Mouse (Mus musculus) heart, postnatal 14 days (tissue): Measurements from ENCODE around the gene Slamf6. TPM values are rescaled to one million over a fixed set of nuclear protein-coding genes. Genes with fewer than 3 reads are reported as not detected.
A peak's percentile ranks its signal among the peaks of the same experiment; 100 is the strongest.

Experiments
- DNase-seq, 2 experiments: peaks; one replicate each; pipeline ENCODE4 v3.0.0; 2021 to 2022
- intact Hi-C: fragments of 180-260 bp; cut with DNase I; formaldehyde crosslinking; loops from one replicate; pipeline ENCODE4 v1.15.1; 2025
- total RNA-seq, 2 experiments: library from RNA; stranded (reverse); gene quantifications; 2 replicates each; pipeline ENCODE4 v1.2.3; 2021

Gene Slamf6
- total RNA-seq, 2 experiments from 2014 or later, result 0.79 to 3.5 TPM

DNA sequence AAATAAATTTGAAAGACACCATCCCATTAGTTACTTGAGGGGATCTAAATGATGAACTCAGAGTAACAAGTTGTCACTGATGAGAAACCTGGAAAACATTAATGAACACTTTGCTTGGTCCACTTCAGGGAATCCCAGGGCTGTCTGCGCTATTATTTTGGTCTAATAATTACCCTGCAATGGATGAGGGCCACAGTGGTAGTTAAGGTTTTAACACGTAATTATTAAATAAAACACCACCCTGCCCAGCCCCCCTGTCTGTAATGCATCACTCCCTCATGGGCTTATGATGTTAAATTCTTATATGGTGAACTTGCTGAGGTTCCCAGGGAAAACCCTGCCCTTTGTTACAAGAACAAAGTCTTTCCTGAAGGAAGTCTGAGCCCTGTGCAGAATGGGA, 74.6 kb downstream of the Slamf6 start:
- intact Hi-C loops, result no loop called here

DNA sequence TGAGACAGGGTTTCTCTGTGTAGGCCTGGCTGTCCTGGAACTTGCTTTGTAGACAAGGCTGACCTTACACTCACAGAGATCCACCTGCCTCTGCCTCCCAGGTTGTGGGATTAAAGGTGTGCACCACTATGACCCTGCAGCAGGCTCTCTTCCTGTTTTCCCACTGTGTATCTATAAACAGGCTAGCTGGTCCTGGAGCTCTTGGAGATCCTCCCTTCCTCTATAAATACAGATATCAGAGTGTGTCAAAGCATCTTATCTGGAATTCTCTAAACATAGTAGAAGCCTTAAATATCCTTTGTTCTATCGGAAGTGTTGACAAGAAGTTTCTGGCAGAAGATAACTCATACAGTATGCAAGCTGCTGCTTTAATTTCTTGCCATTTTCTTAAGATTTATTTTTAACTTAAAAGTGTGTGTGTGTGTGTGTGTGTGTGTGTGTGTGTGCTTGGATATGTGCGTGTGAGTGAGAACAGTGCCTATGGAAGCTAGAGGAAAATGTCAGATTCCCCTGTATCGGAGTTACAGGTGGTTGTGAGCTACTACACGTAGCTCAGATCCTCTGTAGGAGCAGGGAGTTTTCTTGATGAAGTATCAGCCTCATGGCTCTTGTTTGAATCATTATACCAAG, 75.7 kb downstream of the Slamf6 start:
- intact Hi-C loops, result no loop called here
- no peak for DNase-seq

More for the DNA sequence above, 74.6 kb downstream of the Slamf6 start:
- no peak for DNase-seq

DNA sequence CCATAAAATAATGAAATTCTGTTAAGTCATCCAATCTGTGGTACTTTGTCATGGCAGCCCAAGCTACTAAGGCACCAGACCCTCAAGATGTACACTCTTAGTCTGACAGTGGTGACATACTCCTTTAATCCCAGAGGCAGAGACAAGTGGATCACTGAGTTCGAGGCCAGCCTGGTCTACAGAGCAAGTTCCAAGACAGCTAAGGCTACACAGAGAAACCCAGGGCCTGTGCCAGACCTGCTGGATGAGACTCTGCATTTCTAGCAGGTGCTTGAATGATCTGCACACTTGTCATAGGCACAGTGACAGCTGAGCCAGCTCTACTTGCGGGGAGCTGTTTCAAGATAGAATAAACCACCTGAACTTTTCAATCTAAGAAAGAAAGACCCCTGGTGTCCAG, 77.2 kb downstream of the Slamf6 start:
- intact Hi-C loops, result no loop called here
- DNase-seq, result no peak

DNA sequence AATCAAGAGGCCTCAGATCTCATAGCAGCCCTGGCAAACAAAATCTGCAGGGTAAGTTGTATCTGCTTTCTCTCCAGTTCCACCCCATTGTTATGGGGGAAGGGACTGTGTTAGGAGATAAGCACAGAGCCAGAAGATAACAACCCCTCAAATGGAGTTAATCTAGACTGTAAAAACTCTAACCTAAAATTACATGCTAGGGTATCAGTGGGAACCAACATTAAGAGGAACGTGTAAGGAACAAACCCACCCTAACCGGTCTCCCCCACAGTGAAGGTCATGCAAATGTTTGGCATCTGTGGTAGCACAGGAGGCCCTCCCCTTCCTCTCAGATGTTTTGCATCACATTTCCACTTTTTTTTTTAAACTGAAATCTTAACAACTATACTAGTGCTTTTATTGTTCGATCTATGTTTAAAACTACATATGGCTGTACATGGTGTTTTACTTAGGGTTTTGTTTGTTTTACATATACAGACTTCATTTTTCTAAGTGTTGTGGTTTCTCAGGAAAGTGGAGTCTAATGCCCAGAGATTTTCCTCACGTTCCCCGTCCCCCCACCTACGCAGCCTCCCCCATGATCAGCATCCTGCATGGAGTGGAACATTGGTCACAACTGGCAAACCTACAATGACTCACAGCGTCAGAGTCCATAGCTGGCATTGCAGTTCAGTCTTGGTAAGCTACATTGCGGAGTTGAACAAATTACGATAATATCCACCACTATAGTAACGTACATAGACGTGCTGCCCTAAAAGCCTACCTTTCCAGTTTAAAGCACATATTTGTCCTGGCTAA, 77.8 kb downstream of the Slamf6 start:
- intact Hi-C loops, result no loop called here
- no peak for DNase-seq

DNA sequence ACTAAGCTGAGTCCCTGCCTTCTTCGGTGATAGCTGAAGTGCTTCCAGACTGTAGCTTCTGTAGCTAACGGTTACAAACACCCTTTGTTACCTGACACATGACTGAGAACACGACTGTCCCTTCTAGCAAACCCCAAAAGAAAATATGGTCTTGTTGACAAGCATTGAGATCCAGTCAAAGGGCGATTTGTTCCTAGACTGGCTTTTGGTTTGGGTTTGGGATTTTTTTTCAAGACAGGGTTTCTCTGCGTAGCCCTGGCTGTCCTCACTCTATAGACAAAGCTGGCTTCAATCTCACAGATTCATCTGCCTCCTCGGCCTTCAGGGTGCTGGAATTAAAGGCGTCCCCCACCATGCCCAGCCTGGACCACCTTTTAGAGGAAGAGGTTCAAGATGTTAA, 79.4 kb downstream of the Slamf6 start:
- intact Hi-C loops, result no loop called here
- DNase-seq, result no peak

DNA sequence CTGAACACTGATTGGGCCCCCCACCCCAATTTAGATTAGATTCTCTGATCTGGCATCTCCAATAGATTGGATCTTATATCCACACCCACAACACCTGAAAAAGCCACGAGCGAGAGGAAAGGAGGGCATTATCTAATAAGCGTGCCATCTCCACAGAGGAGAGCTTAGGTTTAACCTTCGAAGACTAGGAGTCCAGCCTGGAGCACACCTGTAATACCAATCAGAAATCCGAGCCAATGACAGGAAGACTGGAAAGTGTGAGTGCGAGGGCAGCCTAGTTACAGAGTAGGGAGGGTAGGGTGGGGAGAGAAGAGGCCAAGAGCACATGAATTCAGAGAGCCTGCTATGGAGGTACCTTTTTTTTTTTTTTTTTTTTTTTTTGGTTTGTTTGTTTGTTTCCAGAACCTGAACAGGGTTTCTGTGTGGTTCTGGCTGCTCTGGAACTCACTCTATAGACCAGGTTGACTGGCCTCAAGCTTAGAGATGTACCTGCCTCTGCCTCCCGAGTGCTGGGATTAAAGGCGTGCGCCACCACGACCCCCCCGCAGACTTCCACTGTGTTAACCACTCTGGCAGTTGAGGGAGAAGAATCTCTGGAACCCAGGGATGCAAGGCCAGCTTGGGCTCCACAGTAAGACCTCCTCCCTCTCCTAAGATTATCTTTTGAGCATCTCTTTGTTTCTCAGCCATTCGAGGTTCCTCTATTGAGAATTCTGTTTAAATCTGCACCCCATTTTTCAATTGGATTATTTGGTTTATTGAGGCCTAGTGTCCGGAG, 81.7 kb downstream of the Slamf6 start:
- no peak for DNase-seq
- intact Hi-C loops, result no loop called here

DNA sequence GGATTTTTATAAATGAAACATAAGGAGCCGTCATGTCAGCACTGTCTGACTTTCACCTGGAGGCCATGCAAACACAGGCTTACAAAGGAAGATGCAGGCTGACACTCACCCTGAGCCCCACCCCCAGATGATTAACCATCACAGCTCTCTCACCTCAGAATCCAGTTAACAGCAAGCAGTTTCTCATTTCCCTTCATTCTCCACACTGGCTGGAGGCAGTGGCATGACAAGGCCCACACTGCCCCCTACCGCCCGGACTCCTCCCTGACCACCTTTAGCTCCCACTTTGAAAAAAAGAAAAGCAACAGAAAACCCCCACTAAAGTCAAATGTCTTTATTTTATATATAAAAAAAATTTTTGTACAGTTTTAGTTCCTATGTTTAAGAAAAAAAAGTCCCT, 83.3 kb downstream of the Slamf6 start:
- intact Hi-C loops, result loop anchor here (5.0 kb wide), 1 partner anchor 183 kb away; no protein-coding TSS in a partner anchor

DNA sequence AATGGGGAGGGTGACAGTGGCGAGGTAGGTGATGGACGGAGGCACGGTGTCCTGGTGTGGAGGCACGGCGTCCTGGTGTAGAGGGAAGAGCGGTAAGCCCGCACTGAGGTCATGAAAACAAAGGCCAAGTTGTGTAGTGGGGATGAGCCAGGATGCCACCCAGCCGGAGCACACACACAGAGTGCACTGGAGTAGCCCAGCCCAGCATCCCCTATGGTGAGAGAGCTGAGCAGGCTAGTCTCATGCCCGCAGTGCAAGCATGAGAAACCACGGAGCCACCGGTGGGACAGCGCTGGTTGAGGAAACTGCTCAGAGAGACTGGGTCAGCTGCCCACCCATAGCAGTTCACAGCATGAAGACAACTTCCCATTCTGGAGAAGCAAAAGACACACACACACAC, 84.3 kb downstream of the Slamf6 start:
- DNase-seq, result no peak
- intact Hi-C loops, result loop anchor here (5.0 kb wide), 1 partner anchor 184 kb away; no protein-coding TSS in a partner anchor

More for the DNA sequence above, 83.3 kb downstream of the Slamf6 start:
- peak; percentile 68 to 73 for DNase-seq

Other genes starting within 250 kb of the Slamf6 start
- 1 to 10 TPM; 1.6 to 2.3 TPM for gene Cd48, start 235.5 kb upstream of the Slamf6 start, total RNA-seq
- 1 to 10 TPM in 1 of 2 experiments, under 1 TPM in 1; 0.38 to 1.3 TPM for gene Slamf1, start 150.4 kb upstream of the Slamf6 start, total RNA-seq
- 1 to 10 TPM; 2.9 to 3.1 TPM for gene Cd84, start 77.8 kb upstream of the Slamf6 start, total RNA-seq
- under 1 TPM; 0.17 to 0.32 TPM for gene Gm10521, start 21.9 kb upstream of the Slamf6 start, total RNA-seq
- 1 to 10 TPM; 4.3 to 5.9 TPM for gene Vangl2, start 110.9 kb downstream of the Slamf6 start, total RNA-seq
- not detected for gene Nhlh1, start 140.1 kb downstream of the Slamf6 start, total RNA-seq
- gene Copa, start 165.0 kb downstream of the Slamf6 start, total RNA-seq, result 100 to 1,000 TPM; 118 to 124 TPM
- 10 to 100 TPM; 54.9 to 59.5 TPM for gene Ncstn, start 165.3 kb downstream of the Slamf6 start, total RNA-seq
- gene Pex19, start 209.2 kb downstream of the Slamf6 start, total RNA-seq, result 100 to 1,000 TPM; 122 to 124 TPM
- gene Dcaf8, start 230.6 kb downstream of the Slamf6 start, total RNA-seq, result 100 to 1,000 TPM; 117 to 122 TPM